Mouse (Mus musculus) embryonic facial prominence, embryonic 11.5 days (tissue): Measurements from ENCODE around the gene Slco3a1. TPM values are rescaled to one million over a fixed set of nuclear protein-coding genes. Genes with fewer than 3 reads are reported as not detected.
A peak's percentile ranks its signal among the peaks of the same experiment; 100 is the strongest.

Source experiments
- ATAC-seq: fragments of 200-750 bp; cut with Nextera tagmentation; replicated peaks from 2 replicates; pipeline ENCODE4 v1.8.0; 2017; ENCODE audit warnings: low read depth; ENCODE audit not compliant: insufficient number of reproducible peaks, low FRiP score, low TSS enrichment
- DNase-seq: peaks from one replicate; pipeline ENCODE4 v3.0.0-alpha.2; 2015; ENCODE audit warnings: low spot score
- H3K27ac ChIP-seq: fragments of 300-500 bp; sonication (generic); replicated peaks from 2 replicates; pipeline ENCODE4 v1.5.1; 2014; ENCODE audit warnings: mild to moderate bottlenecking, low read depth, low read length, control low read depth
- H3K27me3 ChIP-seq: fragments of 300-500 bp; sonication (generic); 2 replicates; pipeline ENCODE4 v1.6.1; 2014; ENCODE audit warnings: mild to moderate bottlenecking, low read length, moderate library complexity, mixed read lengths; ENCODE audit not compliant: control insufficient read depth, insufficient read depth
- H3K36me3 ChIP-seq: fragments of 300-500 bp; sonication (generic); replicated peaks from 2 replicates; pipeline ENCODE4 v1.6.1; 2014; ENCODE audit warnings: low read depth, mild to moderate bottlenecking, low read length, moderate library complexity, mixed read lengths; ENCODE audit not compliant: control insufficient read depth, insufficient read depth
- H3K4me1 ChIP-seq: fragments of 300-500 bp; sonication (generic); 2 replicates; pipeline ENCODE4 v1.6.1; 2014; ENCODE audit warnings: low read length, mixed read lengths; ENCODE audit not compliant: control insufficient read depth, insufficient read depth
- H3K4me2 ChIP-seq: fragments of 300-500 bp; sonication (generic); 2 replicates; pipeline ENCODE4 v1.6.1; 2014; ENCODE audit warnings: low read depth, mild to moderate bottlenecking, control low read depth, low read length, moderate library complexity
- H3K4me3 ChIP-seq: fragments of 300-500 bp; sonication (generic); 2 replicates; pipeline ENCODE4 v1.5.1; 2014; ENCODE audit warnings: low read depth, low read length, control low read depth
- H3K9ac ChIP-seq: fragments of 300-500 bp; sonication (generic); replicated peaks from 2 replicates; pipeline ENCODE4 v1.6.1; 2014; ENCODE audit warnings: mild to moderate bottlenecking, control low read depth, low read length
- H3K9me3 ChIP-seq: fragments of 300-500 bp; sonication (generic); replicated peaks from 2 replicates; pipeline ENCODE4 v1.6.1; 2016; ENCODE audit warnings: mild to moderate bottlenecking, low read length, inconsistent platforms, mixed read lengths; ENCODE audit not compliant: control insufficient read depth
- WGBS: fragments of 180-500 bp; shearing (Covaris S2); extraction: QIAGEN DNeasy Blood & Tissue Kit; methylation state at CpG from one replicate; pipeline ENCODE4 v1.1.7; 2014; 5-methylcytosine and 5-hydroxymethylcytosine counted together
- polyA plus RNA-seq: library from polyadenylated mRNA; unstranded; fragments of >200 nt; fragmentation: Nextera tagmentation; extraction: Ambion mirVana; gene quantifications from 2 replicates; pipeline ENCODE4 v1.2.1, GENCODE M21; 2014

Slco3a1 gene
- polyA plus RNA-seq, 1 experiment from 2014 or later = 6.6 TPM

DNA sequence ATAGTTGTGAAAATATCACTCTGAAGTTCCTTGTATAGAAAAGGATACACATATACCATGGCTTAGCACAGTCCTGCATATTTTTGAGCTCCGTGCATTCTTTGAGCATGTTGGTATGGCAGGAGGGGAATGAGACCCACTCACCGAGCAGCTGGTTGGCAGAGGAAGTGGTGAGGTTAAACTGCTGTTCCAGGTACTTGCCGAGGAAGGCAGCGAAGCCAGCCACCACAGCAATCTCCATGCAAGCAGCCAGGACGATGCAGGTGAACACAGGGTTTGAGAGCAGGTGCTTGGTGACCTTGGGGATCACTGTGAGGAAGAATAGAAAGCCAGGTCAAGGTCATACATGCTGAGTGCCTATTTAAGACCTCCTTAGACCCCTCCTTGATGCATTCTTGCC is 226.9 kb downstream of the Slco3a1 start:
- Histone ChIP-seq H3K27me3 (no peaks in the 10 kb centered on the region), H3K4me1 (no peaks in the 10 kb centered on the region), H3K36me3 (no peaks in the 10 kb centered on the region), H3K4me2 (no peak overlapping the region), H3K9ac (no peak overlapping the region), H3K4me3 (no peak overlapping the region), H3K9me3 (no peaks in the 10 kb centered on the region), H3K27ac (no peak overlapping the region)
- DNase-seq (no peak), ATAC-seq (no peak)
- WGBS = 93% methylated on average over 5 of the region's 5 CpGs

- no peaks in the 10 kb centered on the region for H3K36me3 ChIP-seq
- no peak overlapping the region for H3K4me2 ChIP-seq
- H3K4me3 ChIP-seq = no peak overlapping the region
- no peak overlapping the region for H3K9ac ChIP-seq
- H3K27me3 ChIP-seq = no peaks in the 10 kb centered on the region
- no peak overlapping the region for H3K27ac ChIP-seq
- ATAC-seq (no peak), DNase-seq (no peak)
- no peaks in the 10 kb centered on the region for H3K4me1 ChIP-seq
- WGBS = 80% methylated on average over 8 of the region's 8 CpGs
- no peaks in the 10 kb centered on the region for H3K9me3 ChIP-seq
Observed at GRCm38 (mm10) chr7:74325052-74325451, 229.5 kb downstream of the Slco3a1 start.

GRCm38 (mm10) chr7:74323683-74324082 is 230.9 kb downstream of the Slco3a1 start:
- Histone ChIP-seq H3K4me2 (no peak overlapping the region), H3K9me3 (no peaks in the 10 kb centered on the region), H3K4me3 (no peak overlapping the region), H3K27me3 (no peaks in the 10 kb centered on the region), H3K9ac (no peak overlapping the region), H3K36me3 (no peaks in the 10 kb centered on the region), H3K27ac (no peak overlapping the region), H3K4me1 (no peaks in the 10 kb centered on the region)
- DNase-seq (peak; percentile 47), ATAC-seq (0 out of 2 replicates have a peak, but pooled peaks have one; percentile 31)
- WGBS = 52% methylated on average over 5 of the region's 5 CpGs

- no peaks in the 10 kb centered on the region for H3K27me3 ChIP-seq
- ATAC-seq = no peak
- H3K27ac ChIP-seq = no peak overlapping the region
- H3K36me3 ChIP-seq = no peaks in the 10 kb centered on the region
- H3K4me3 ChIP-seq = no peak overlapping the region
- no peaks in the 10 kb centered on the region for H3K9me3 ChIP-seq
- no peak for DNase-seq
- H3K9ac ChIP-seq = no peak overlapping the region
- no peaks in the 10 kb centered on the region for H3K4me1 ChIP-seq
- H3K4me2 ChIP-seq = no peak overlapping the region
Observed at GRCm38 (mm10) chr7:74323194-74323593, 231.4 kb downstream of the Slco3a1 start.

DNA sequence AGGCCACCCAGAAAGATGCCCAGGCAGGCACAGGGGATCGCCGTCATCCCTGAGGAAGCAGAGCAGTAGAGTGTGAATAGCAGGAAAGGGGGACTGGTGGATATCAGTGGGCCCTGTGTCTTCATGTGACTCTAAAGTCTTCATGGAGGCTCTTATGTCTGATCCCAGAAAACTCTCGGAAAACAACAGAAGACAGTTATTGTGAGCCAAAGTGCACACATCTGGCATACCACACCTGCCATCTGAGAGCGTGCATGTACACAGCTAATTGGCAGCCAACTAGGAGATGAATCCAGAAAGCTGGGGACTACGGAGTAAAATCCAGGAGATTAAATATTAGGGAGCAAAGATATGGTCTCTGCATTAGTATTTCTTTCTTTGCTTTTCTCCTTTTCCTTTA is 233.9 kb downstream of the Slco3a1 start:
- ATAC-seq (no peak), DNase-seq (no peak)
- H3K9me3 ChIP-seq = no peaks in the 10 kb centered on the region
- H3K4me3 ChIP-seq = no peak overlapping the region
- H3K9ac ChIP-seq = no peak overlapping the region
- H3K4me1 ChIP-seq = no peaks in the 10 kb centered on the region
- H3K36me3 ChIP-seq = no peaks in the 10 kb centered on the region
- WGBS = 92% methylated on average over 5 of the region's 5 CpGs
- no peak overlapping the region for H3K4me2 ChIP-seq
- no peaks in the 10 kb centered on the region for H3K27me3 ChIP-seq
- H3K27ac ChIP-seq = no peak overlapping the region

DNA sequence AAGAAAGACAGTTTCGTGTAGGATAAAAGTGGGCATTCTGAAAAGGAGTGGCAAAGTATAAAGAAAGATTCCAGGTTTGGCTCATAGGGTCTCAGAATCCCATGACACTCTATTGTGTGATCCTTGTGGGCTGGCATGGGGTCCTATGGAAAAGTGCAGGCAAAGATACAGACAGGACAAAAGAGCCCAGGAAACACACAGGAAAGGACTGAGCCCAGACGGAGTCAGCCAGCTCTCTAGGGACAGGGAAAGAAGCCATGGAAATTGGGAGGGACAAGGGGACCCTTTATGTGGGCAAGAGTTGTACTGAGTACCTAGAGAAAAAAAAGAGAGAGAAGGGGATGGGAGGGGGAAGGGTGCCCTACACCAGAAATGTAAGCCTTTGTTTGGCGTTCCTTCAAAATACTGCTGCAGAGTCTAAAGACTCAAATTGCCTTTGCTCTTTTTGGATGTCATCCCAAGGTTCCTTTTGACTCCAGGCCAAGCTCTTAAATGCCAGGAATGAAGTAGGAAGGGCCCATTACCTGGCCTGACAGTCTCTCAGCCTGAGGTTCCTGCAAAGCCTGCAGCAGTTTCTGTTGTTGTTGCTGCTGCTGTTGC is 238.6 kb downstream of the Slco3a1 start:
- 70% methylated on average over 3 of the region's 3 CpGs for WGBS
- Histone ChIP-seq H3K4me2 (no peak overlapping the region), H3K9me3 (no peaks in the 10 kb centered on the region), H3K4me1 (no peaks in the 10 kb centered on the region), H3K9ac (no peak overlapping the region), H3K27ac (no peak overlapping the region), H3K27me3 (no peaks in the 10 kb centered on the region), H3K4me3 (no peak overlapping the region), H3K36me3 (no peaks in the 10 kb centered on the region)
- no peak for DNase-seq
- no peak for ATAC-seq

DNA sequence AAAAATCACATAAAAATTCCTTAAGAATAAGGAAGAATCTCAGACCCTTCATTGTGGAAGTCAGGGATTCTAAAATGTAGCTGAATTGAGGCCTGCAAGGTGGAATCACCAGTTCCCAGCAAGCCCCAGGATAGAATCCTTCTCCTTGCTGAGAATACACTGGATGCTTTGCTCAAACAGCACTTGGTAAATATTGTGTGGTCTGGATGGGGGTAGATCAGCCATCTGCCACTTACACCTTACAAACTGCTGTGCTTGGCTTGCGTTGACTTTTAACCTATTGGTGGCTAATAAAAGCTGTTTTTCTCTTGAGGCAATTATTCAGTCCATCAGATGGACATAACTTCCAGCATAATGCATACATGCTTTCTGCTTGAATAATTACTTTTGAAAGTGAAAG is 240.3 kb downstream of the Slco3a1 start:
- 93% methylated on average over 1 of the region's 1 CpGs for WGBS
- DNase-seq = no peak
- Histone ChIP-seq H3K9ac (no peak overlapping the region), H3K4me2 (no peak overlapping the region), H3K4me1 (no peaks in the 10 kb centered on the region), H3K36me3 (no peaks in the 10 kb centered on the region), H3K4me3 (no peak overlapping the region), H3K27ac (no peak overlapping the region), H3K27me3 (no peaks in the 10 kb centered on the region), H3K9me3 (no peaks in the 10 kb centered on the region)
- no peak for ATAC-seq

GRCm38 (mm10) chr7:74313279-74314105 is 241.1 kb downstream of the Slco3a1 start:
- Histone ChIP-seq H3K4me3 (no peak overlapping the region), H3K27me3 (no peaks in the 10 kb centered on the region), H3K27ac (no peak overlapping the region), H3K9me3 (no peaks in the 10 kb centered on the region), H3K4me1 (no peaks in the 10 kb centered on the region), H3K36me3 (no peaks in the 10 kb centered on the region), H3K4me2 (no peak overlapping the region), H3K9ac (no peak overlapping the region)
- ATAC-seq (no peak), DNase-seq (no peak)
- 90% methylated on average over 6 of the region's 6 CpGs for WGBS
